Comparison of ENCODE assay signal across 14 mouse cellular contexts in genomic region chr11:121437236-121437635, GRCm38 (mm10).
"Had no signal": no experiment of that assay in that cellular context is flagged by ENCODE, and none has a peak within 500 bp of the region (broad histone marks: within the 10 kb centered on the region; RNA-seq: fewer than 3 reads in every experiment).

No protein-coding gene starts in this region.

- H3K4me3 ChIP-seq: limb, embryonic 13.5 days; midbrain, embryonic 13.5 days; neural tube, embryonic 15.5 days had no signal

- H3K27ac ChIP-seq: limb, embryonic 13.5 days; midbrain, embryonic 13.5 days; neural tube, embryonic 15.5 days had no signal

- DNase-seq: kidney, adult 8-10 months; kidney, postnatal 14 days; layer of hippocampus, postnatal 36 days; left cerebral cortex, postnatal 4 days; lung, adult 18-20 months; lung, postnatal 36 days; right cerebral cortex, adult 18-20 months; right cerebral cortex, postnatal 25 days; thymus, postnatal 36 days had no signal

- H3K27me3 ChIP-seq: midbrain, embryonic 13.5 days; neural tube, embryonic 15.5 days had no signal

- H3K36me3 ChIP-seq: limb, embryonic 13.5 days; midbrain, embryonic 13.5 days; neural tube, embryonic 15.5 days had no signal

- H3K9ac ChIP-seq: limb, embryonic 13.5 days; midbrain, embryonic 13.5 days; neural tube, embryonic 15.5 days had no signal

- ATAC-seq: intestine, postnatal 0 days; lung, postnatal 0 days; midbrain, embryonic 13.5 days had no signal

- H3K4me2 ChIP-seq: limb, embryonic 13.5 days; midbrain, embryonic 13.5 days; neural tube, embryonic 15.5 days had no signal

- H3K9me3 ChIP-seq: limb, embryonic 13.5 days; midbrain, embryonic 13.5 days; neural tube, embryonic 15.5 days had no signal
